Mouse (Mus musculus) gonadal fat pad, adult 2 months (tissue): ENCODE data around the gene Mbnl1. TPM values are rescaled to one million over a fixed set of nuclear protein-coding genes. Genes with fewer than 3 reads are reported as not detected.
"Not testable (repeated sequence)": the region's sequence is repeated elsewhere in the genome, so short reads cannot be mapped to it uniquely, and the experiment has no call there.

Experiments
- DNase-seq: peaks from one replicate; pipeline ENCODE4 v3.0.0-alpha.2; 2012; ENCODE audit warnings: low read depth
- polyA plus RNA-seq: library from polyadenylated mRNA; depleted of rRNA; stranded (reverse); fragments of >200 nt; gene quantifications from 2 replicates; pipeline ENCODE4 v1.2.3, GENCODE M21; 2012

Gene Mbnl1
- polyA plus RNA-seq, 1 experiment, result 87.2 TPM

DNA sequence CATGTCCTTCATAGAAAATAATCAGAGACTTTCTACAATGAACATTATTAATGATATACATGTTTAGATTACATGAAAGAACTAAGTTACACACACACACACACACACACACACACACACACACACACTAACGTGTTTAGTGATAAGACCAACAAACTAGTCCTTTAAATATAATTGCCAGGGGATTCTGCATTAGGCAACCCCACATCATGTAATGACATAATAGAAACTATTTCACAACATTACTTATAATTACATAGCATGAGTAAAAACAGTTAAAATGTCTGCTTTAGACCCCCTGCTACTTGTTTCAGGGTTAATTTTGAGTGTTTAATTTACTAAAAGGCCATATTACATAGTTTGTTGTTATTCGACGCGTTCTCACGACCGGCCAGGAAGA is 16.9 kb downstream of the Mbnl1 start:
- no peak for DNase-seq

DNA sequence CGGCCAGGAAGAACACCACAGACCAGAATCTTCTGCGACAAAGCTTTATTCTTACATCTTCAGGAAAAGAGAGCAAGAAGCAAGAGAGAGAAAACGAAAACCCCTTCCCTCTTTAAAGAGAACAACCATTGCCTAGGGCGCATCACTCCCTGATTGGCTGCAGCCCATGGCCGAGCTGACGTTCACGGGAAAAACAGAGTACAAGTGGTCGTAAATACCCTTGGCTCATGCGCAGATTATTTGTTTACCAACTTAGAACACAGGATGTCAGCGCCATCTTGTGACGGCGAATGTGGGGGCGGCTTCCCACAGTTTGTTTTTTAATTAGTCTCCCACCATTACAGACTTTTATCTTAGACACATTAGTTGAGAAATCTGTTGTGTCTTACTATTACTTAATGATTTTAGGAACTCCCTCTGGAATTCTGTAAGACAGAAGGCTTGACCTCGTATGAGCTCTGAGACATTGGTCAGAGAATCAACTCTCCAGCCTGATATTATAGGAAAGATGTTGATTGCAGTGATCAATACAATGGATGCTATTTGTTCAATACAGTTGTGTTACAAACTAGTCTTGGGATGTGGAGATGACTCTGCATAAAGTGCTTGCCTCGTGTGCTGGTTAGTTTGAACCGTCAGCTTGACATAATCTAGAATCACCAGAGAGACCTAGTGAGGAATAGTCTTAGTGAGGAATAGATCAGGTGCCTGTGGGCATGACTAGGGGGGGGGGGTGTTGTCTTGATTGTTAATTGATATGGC is 22.3 kb downstream of the Mbnl1 start:
- not testable (repeated sequence) for DNase-seq

GRCm38 (mm10) chr3:60496197-60496596 is 23.6 kb downstream of the Mbnl1 start:
- DNase-seq, result no peak

GRCm38 (mm10) chr3:60498151-60498550 is 25.5 kb downstream of the Mbnl1 start:
- no peak for DNase-seq

- no peak for DNase-seq
Observed at GRCm38 (mm10) chr3:60498646-60499045, 26.0 kb downstream of the Mbnl1 start.

DNA sequence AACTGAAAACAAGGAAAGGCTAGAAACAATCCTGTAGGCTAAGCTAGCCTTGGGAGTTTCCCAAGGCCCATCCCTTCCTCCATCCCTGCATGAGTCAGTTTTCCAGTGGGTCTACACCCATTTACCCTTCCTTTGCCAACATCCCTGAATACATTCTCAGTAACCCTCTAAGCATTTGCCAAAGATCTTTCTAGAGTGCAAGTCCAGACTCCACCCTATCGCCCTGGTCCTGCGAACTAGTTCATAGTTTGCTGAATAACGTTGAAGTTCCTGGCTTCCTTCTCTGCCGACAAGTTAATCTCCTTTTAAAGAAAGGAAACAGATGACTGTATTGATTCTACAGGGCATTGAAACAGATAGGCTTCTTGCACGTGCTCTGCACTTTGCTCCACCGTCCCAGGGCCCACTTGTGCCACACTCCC is 26.5 kb downstream of the Mbnl1 start:
- DNase-seq, result no peak

DNA sequence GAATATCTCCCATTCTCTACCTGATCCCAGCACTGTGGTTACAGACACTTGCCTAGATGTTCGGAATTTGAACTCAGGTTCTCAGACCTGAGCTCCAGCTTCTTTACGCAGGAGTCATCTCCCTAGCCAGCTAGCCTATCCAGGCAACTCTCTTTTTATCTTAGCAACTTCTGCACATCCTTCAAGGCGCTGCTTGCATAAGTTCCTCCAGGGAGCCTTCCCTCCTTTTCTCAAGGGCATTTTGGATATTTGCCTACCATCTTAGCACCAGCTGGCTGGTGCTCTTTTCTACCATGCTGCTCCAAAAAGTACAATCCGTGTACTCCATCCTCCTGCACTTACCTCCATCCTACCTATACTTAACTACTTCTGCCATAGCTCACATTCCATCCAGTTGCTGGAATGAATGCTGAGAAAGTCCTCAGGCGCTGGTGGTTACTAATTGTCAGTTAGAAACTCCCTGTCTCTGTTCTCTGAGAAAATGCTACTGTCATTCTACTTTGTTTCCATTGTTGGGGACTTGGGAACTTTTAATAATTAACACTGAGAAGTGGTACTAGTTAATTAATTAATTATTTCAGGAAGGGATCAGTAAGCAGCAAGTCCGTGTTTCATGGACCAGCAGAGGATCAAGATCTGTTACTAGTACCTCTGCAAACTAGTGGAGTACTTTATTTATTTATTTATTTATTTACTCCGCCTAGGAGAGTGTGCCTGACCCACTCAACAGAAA is 27.3 kb downstream of the Mbnl1 start:
- DNase-seq, result no peak

- no peak for DNase-seq
Observed at GRCm38 (mm10) chr3:60500571-60501527, 28.2 kb downstream of the Mbnl1 start.

- DNase-seq, result no peak
Observed at GRCm38 (mm10) chr3:60501561-60502151, 29.0 kb downstream of the Mbnl1 start.

GRCm38 (mm10) chr3:60502155-60502987 is 29.7 kb downstream of the Mbnl1 start:
- no peak for DNase-seq

DNA sequence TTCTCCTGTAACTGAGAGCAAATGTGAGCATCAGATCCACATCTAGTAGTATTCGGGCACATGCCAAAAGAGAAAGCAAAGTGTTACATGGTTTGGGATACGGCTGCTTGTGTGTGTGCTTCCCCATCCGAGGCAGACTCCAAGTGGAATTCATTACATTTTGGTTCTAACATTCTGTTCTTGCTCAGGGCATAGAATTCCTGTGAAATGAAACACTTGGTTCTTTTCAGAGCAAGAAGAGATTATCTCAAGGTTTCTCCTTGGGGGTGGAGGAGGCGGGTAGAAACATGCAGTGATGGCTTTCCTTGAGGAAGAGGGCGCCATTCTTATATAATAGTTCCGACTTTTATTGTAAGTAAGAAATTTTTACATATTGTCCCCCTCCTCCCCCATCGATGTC is 30.6 kb downstream of the Mbnl1 start:
- DNase-seq, result no peak

GRCm38 (mm10) chr3:60504775-60505430 is 32.3 kb downstream of the Mbnl1 start:
- DNase-seq, result no peak

DNA sequence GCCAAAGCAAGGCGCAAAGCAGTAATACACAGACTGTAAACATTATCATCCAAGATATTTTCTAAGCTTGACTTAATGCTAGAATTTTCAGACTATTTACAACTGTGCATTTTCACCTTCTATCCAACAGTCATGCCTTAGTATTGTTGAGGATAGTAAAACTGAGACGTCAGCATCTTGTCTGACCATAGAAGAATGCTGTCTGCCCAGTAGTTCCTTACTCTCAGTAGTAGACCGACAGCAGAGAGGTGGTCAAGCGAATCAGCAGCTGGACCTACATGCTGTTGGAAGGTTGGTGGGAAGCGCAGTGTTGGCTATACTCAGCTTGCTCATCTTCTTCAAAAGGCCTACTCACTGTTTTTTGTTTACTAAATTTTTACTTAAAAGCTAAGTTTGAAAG is 34.2 kb downstream of the Mbnl1 start:
- DNase-seq, result no peak

DNA sequence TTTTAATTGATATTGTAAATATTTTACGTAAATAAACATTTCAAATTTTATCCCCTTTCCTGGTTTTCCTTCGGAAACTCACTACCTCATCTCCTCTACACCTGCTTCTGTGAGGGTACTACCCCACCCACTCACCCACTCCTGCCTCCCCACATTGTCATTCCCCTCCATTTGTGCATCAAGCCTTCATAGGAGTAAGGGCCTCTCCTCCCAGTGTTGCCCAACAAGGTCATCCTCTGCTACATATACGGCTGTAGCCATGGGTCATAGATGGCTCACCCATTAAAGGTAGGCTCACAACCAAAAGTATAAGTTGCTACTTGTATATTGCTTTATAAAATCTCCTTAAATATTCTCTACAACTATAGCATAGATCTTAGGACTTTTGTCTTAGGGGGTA is 34.9 kb downstream of the Mbnl1 start:
- no peak for DNase-seq

DNA sequence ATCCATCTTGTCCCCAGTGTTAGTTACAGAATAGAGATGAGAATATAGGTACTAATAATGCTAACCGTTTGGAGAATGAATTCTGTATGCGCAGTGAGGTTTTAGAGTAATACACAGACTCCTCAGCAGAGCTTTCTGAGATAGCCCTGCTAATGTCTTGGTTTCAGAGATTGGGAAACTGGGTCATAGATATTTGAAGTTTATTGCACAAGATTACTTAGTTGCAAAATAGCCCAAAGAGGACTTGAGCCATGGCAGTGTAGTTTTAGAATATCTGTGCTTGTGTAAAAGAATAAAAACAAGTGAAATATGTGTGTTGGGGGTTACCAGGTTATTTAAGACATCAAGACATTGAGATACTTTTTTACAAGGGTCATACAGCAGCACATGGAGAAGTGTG is 35.3 kb downstream of the Mbnl1 start:
- DNase-seq, result no peak

DNA sequence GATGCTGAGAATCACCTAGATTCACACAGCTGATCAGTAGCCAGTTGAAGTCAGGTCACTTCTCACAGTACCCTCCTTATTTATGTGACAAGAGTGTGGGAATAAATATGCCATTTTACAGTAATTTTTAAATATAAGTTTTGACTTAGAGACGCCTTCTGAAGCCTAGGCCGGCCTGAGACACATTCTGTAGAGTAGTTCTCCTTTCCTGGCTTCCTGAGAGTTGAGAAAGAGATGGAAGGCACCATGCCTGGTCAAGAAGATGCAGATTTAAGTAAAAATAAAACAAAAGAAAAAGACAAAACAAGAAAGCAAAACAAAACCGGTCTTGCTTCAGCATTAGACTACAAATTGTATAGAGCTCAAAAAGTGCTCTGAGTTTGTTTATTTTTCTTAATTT is 38.6 kb downstream of the Mbnl1 start:
- DNase-seq, result no peak

DNA sequence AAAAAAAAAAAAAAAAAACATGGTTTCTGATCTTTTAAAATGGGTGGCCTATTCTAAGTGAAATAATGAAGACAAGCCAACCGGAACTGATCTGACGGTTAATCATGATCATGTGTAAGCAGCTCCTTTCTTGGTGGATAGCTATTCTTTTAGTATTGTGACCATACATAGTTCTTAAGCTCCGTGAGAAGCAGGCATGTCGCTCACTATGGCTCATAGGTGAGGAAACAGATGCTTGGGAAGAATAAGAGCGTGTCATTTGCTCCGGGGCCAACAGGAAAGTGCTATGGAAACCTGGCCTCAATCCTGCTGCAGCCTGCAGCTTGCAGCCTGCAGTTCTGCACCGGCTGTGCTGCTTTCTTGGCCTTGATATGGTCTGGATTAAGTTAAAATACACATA is 40.7 kb downstream of the Mbnl1 start:
- DNase-seq, result no peak

DNA sequence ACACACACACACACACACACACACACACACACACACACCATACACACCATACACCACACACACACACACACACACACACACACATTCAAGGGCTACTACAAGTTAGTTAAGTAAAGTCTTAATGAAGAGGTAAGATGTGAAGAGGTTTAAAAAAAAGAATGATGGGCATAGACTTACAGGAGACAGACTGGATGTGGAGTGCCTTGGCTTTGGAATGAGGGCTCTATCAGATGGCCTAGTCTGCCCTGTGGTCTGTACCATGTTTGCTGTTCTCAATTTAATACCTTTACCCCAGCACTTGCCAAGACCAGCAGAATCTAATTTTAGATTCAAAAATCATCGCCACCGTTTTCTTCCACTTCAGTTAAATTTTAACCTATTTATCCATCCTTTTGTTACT is 41.1 kb downstream of the Mbnl1 start:
- no peak for DNase-seq

DNA sequence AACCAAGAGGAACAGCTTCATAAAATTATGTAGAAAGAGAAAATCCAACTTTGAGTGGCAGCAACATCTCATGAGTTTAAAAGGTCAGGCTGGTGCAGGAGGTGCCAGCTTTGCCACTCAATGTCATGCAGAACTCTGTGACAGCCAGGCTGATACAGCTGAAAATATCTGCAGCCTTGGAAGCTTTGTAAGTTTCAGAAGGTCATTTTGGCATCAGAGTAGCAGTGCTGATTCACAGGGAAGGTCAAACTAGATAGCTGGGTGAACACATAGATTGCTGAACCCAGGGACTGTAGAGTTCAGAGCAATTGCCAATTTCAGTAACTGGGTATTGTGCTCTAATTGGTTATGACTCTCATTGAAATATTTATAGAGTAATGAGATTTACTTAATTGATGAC is 42.8 kb downstream of the Mbnl1 start:
- no peak for DNase-seq

DNA sequence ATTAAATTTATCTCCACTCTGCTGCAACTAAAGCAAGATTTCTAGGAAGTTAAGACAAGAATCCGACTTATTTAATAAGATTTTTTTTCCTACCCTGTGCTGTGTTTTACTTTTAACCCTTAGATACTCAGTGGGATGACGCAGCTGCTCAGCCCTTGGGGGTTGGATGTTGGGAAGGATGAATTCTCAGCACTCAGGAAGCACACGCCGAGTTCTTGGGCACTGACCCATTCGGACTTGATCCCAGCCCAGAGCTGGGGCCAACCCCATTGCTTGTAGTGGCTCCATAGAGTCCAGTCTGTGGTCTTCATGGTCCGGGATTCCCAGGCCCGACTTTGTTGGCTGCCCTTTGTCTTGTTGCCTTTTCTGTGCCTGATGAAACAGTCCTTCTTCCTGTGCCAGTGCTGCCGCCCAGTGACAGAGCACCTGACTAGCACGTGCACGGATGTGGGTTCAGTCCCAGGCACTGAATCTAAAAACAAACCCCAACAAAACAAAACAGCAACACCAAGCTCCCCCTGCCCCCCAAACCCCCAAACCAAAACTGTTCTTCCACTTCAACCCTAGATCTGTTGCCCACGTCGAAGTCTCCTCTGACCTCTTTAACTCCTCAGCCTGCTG is 43.5 kb downstream of the Mbnl1 start:
- no peak for DNase-seq
